Mouse (Mus musculus) kidney, embryonic 16.5 days (tissue): ENCODE measurements around the gene Gm49405. TPM values are rescaled to one million over a fixed set of nuclear protein-coding genes. Genes with fewer than 3 reads are reported as not detected.
"Not testable (repeated sequence)": the region's sequence is repeated elsewhere in the genome, so short reads cannot be mapped to it uniquely, and the experiment has no call there.

Source experiments
- ATAC-seq: fragments of 200-750 bp; cut with Nextera tagmentation; 2 replicates; pipeline ENCODE4 v1.8.0; 2017; ENCODE audit warnings: moderate TSS enrichment; ENCODE audit not compliant: low FRiP score, low TSS enrichment
- H3K27ac ChIP-seq: fragments of 300-500 bp; sonication (generic); 2 replicates; pipeline ENCODE4 v1.5.1; 2014; ENCODE audit warnings: low read length
- H3K27me3 ChIP-seq: fragments of 300-500 bp; sonication (generic); 2 replicates; pipeline ENCODE4 v1.6.1; 2014; ENCODE audit warnings: low read length, control low read depth, mixed read lengths; ENCODE audit not compliant: insufficient read depth
- H3K36me3 ChIP-seq: fragments of 300-500 bp; sonication (generic); 2 replicates; pipeline ENCODE4 v1.6.1; 2014; ENCODE audit warnings: low read length, control low read depth, mixed read lengths; ENCODE audit not compliant: insufficient read depth
- H3K4me1 ChIP-seq: fragments of 300-500 bp; sonication (generic); 2 replicates; pipeline ENCODE4 v1.6.1; 2014; ENCODE audit warnings: low read length, control low read depth, mixed read lengths; ENCODE audit not compliant: insufficient read depth
- H3K4me2 ChIP-seq: fragments of 300-500 bp; sonication (generic); replicated peaks from 2 replicates; pipeline ENCODE4 v1.6.1; 2014; ENCODE audit warnings: low read depth, low read length
- H3K4me3 ChIP-seq: fragments of 300-500 bp; sonication (generic); 2 replicates; pipeline ENCODE4 v1.5.1; 2014; ENCODE audit warnings: mild to moderate bottlenecking, low read length
- H3K9ac ChIP-seq: fragments of 300-500 bp; sonication (generic); replicated peaks from 2 replicates; pipeline ENCODE4 v1.6.1; 2014; ENCODE audit warnings: low read length
- H3K9me3 ChIP-seq: fragments of 300-500 bp; sonication (generic); 2 replicates; pipeline ENCODE4 v1.6.1; 2016; ENCODE audit warnings: low read length, control low read depth
- WGBS: fragments of 180-500 bp; shearing (Covaris S2); extraction: QIAGEN DNeasy Blood & Tissue Kit; methylation state at CpG from one replicate; pipeline ENCODE4 v1.1.7; 2014; 5-methylcytosine and 5-hydroxymethylcytosine counted together
- polyA plus RNA-seq: library from polyadenylated mRNA; unstranded; fragments of >200 nt; fragmentation: Nextera tagmentation; extraction: Ambion mirVana; gene quantifications from 2 replicates; pipeline ENCODE4 v1.2.1, GENCODE M21; 2015

Gm49405 gene
- polyA plus RNA-seq, result 3.9 and 5.2 TPM in 2 replicates

DNA sequence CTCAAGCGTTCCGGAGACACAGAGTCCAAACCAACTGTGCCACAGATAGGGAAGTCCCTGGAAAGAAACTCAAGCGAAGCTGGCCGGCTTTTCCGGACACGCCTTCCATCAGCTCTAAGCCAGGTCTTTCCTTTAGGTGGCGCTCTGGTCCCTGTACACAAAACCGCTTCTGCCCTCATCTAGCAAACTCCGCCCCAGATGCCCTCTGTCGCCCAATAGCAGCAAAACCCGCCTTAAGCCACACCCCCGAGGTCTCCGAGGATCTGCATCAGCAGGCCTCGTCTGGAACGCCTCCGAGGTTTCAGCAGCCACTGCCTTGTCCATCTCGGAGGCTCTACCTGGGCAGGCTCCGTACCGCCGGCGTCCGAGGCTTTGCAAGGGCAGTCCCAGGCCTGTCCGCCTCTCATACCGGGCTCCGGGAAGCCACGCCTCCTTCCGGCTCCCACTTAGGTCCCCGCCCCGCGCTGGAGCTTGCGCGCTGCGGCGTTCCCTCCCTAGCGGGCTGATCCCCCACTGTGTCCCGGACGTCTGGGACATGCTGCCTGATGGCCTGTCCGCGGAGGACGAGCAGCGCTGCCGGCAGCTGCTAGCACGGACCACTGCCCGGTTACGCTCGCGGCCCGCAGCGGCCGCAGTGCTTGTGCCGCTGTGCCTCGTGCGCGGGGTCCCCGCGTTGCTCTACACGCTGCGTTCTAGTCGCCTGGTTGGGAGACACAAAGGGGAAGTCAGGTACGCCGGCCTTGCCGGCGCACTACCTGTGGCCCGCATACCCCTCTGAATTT is at the start of gene Gm49405, which contains the start of gene Nudt8:
Gm49405 (plus strand) TSS at position 508 of the 782 bp plus-strand sequence.
Nudt8 (plus strand) TSS at position 462 of the 782 bp plus-strand sequence.
- no peaks in the 10 kb centered on the region for H3K27me3 ChIP-seq
- no peaks in the 10 kb centered on the region for H3K9me3 ChIP-seq
- ATAC-seq, result peak; percentile 94
- peak within 1 kb of the TSS; percentile 83 for H3K9ac ChIP-seq
- WGBS, result 0% methylated on average over 64 of the region's 64 CpGs
- peak within 1 kb of the TSS; percentile 99 for H3K27ac ChIP-seq
- H3K4me1 ChIP-seq, result peaks cover 40% of the 10 kb centered on the region
- peak within 1 kb of the TSS; percentile 82 for H3K4me2 ChIP-seq
- peak within 1 kb of the TSS; percentile 64 for H3K4me3 ChIP-seq
- H3K36me3 ChIP-seq, result no peaks in the 10 kb centered on the region

DNA sequence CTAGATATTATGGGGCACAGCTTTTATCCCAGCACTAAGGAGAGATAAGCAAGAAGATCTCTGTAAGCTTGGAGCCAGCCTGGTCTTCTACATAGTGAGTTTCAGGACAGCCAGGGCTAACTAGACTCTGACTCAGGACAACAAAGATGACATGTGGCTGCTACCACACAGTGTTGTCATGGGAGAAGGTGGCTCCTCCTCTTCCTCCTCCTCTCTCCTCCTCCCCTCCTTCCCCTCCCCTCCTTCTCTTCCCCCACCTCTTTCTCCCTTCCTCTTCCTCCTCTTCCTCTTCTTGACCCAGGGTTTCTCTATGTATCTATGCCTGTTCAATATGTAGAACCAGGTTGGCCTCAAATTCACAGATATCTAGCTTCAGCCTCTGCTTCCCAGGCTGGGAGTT is 49.0 kb upstream of the Gm49405 start:
- H3K4me2 ChIP-seq, result no peak overlapping the region
- peaks cover 8% of the 10 kb centered on the region; the same call in 1 of the 2 replicates for H3K4me1 ChIP-seq
- H3K9me3 ChIP-seq, result no peaks in the 10 kb centered on the region
- H3K27ac ChIP-seq, result no peak overlapping the region
- ATAC-seq, result no peak
- no peaks in the 10 kb centered on the region for H3K27me3 ChIP-seq
- H3K4me3 ChIP-seq, result no peak overlapping the region
- no peak overlapping the region for H3K9ac ChIP-seq
- H3K36me3 ChIP-seq, result no peaks in the 10 kb centered on the region

DNA sequence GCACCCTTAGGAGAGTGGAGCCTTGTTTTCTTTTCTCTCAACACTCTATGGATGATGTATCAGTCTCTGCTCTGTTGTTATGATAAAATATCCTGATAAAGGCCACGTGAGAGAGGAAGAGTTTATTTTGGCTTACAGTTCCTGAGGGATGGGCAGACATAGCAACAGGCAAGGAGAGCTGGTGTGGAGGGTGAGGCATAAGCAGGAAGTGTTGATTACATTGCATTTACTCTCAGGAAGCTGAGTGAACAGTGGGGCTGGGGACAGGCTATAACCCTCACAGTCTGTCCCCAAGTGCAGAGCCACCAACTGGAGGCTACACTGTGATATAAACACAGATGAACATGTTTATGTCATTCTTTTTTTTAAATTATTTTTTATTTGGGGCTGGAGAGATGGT is 48.3 kb upstream of the Gm49405 start:
- 66% methylated on average over 1 of the region's 1 CpGs for WGBS
- no peak overlapping the region for H3K4me3 ChIP-seq

DNA sequence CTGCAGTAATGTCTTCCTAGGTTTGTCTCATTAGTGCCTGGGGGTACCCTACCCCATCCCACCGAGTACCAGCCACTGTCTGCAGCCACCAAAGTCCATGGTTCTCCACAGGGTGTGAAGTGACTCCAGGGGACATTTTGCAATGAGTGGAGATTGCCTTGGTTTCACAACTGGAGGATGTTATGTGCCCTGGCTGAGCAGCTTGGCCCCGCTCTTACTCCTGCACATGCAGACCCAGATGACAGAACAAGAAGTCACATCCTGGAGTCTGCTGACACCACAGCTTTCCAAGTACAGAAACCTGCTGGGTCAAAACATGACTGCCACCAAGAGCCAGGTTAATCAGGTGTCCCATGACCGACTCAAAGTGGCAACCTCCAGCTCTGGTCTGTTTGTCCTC is 45.4 kb upstream of the Gm49405 start:
- Histone ChIP-seq H3K4me2 (no peak overlapping the region), H3K27ac (no peak overlapping the region), H3K4me3 (no peak overlapping the region), H3K9me3 (no peaks in the 10 kb centered on the region), H3K4me1 (peaks cover 10% of the 10 kb centered on the region; the same call in 1 of the 2 replicates), H3K27me3 (no peaks in the 10 kb centered on the region), H3K9ac (no peak overlapping the region), H3K36me3 (no peaks in the 10 kb centered on the region)
- no peak for ATAC-seq
- WGBS, result 59% methylated on average over 3 of the region's 3 CpGs

More for the DNA sequence above, 48.3 kb upstream of the Gm49405 start:
- H3K9me3 ChIP-seq, result no peaks in the 10 kb centered on the region
- no peak overlapping the region for H3K4me2 ChIP-seq
- no peaks in the 10 kb centered on the region for H3K36me3 ChIP-seq
- ATAC-seq, result no peak
- H3K27me3 ChIP-seq, result no peaks in the 10 kb centered on the region
- H3K4me1 ChIP-seq, result peaks cover 10% of the 10 kb centered on the region; the same call in 1 of the 2 replicates
- no peak overlapping the region for H3K9ac ChIP-seq
- no peak overlapping the region for H3K27ac ChIP-seq

DNA sequence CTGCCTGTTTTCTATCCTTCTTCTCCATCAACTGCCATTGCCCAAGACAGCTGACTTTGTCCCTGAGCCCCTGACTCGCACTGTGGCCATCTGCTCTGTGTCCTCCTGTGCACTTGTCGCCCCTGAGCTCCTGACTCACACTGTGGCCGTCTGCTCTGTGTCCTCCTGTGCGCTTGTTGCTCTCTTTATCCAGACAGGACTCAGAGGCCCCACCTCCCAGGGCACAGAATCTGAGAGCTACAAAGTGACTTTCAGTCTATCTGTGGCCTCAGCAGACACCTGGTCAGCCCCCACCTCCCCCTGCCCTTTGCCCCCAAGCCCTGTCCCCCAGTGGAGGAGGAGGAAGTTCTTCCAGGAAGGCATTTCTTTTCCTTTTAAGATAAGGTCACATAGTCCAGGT is 44.6 kb upstream of the Gm49405 start:
- 53% methylated on average over 4 of the region's 4 CpGs for WGBS
- Histone ChIP-seq H3K9me3 (0 out of 2 replicates have a peak, but pooled peaks cover 3% of the 10 kb centered on the region), H3K9ac (no peak overlapping the region), H3K27ac (no peak overlapping the region), H3K4me3 (no peak overlapping the region), H3K4me2 (no peak overlapping the region), H3K4me1 (peaks cover 10% of the 10 kb centered on the region; the same call in 1 of the 2 replicates), H3K36me3 (no peaks in the 10 kb centered on the region), H3K27me3 (no peaks in the 10 kb centered on the region)
- 0 out of 2 replicates have a peak, but pooled peaks have one; percentile 35 for ATAC-seq

DNA sequence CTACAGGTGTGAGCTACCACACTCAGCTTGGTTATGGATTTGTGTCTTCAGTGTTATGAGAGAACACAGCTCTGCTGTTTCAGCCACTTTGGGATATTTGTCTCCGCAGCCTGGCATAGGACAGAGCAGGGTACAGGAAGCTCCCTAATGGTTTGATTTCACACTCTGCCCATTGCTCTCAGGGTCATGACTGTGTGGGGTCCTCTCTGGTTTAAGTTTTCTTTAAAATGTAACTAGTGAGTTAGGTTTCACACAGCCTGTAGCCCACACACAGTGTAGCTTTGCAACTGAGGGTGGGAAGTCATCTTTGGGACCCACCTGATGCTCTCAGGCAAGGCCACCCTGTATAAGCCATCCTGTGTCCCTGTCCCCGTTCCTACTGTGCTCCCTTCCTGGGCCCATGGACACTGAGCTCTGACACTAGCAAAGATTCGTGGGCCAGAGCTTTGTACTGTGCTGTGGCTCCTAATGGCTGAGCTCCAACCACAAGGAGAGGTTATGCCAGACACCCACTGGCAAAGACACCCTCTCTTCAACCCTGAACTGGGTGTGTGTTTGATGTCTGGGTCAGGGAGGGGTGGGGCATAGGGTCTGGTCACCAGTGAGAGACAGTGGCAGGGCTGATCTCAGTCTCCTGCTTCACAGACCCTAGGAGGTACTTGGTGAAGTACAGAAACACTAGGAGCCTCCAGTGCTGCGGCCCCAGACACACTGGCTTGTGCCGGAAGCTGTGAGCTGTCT is 43.0 kb upstream of the Gm49405 start:
- not testable (repeated sequence) for H3K9ac ChIP-seq, H3K4me2 ChIP-seq, H3K36me3 ChIP-seq, H3K4me1 ChIP-seq, H3K27ac ChIP-seq, H3K9me3 ChIP-seq, H3K4me3 ChIP-seq, H3K27me3 ChIP-seq
- peak; percentile 78 for ATAC-seq
- 70% methylated on average over 5 of the region's 5 CpGs for WGBS

DNA sequence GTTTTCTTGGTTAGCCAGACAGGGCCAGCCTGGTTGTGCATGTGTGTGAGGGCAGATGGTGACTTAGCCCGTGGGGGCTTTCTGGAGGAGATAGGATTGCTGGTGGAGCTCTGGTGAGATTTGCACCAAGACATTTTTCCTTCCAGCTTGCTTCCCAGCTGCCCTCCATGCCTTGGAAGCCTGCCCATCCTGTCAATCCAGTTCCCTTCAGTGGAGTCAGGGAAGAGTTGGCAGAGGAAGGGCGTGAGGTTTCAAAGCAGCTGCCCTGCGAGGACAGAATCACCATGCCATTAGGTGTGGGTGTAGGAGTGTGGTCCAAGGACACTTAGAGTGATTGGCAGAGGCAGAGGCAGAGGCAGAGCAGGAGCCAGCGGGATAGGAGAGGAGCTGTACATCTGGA is 42.0 kb upstream of the Gm49405 start, which contains the start of gene Aldh3b3:
Aldh3b3 (plus strand) TSS at position 176 of the 400 bp plus-strand sequence.
- no peaks in the 10 kb centered on the region for H3K27me3 ChIP-seq
- H3K4me1 ChIP-seq, result peaks cover 10% of the 10 kb centered on the region; the same call in 1 of the 2 replicates
- no peak within 1 kb of the TSS for H3K4me2 ChIP-seq
- H3K4me3 ChIP-seq, result no peak within 1 kb of the TSS
- H3K9me3 ChIP-seq, result 0 out of 2 replicates have a peak, but pooled peaks cover 3% of the 10 kb centered on the region
- H3K36me3 ChIP-seq, result no peaks in the 10 kb centered on the region
- ATAC-seq, result no peak
- no peak within 1 kb of the TSS for H3K27ac ChIP-seq
- WGBS, result 77% methylated on average over 4 of the region's 4 CpGs
- no peak within 1 kb of the TSS for H3K9ac ChIP-seq

DNA sequence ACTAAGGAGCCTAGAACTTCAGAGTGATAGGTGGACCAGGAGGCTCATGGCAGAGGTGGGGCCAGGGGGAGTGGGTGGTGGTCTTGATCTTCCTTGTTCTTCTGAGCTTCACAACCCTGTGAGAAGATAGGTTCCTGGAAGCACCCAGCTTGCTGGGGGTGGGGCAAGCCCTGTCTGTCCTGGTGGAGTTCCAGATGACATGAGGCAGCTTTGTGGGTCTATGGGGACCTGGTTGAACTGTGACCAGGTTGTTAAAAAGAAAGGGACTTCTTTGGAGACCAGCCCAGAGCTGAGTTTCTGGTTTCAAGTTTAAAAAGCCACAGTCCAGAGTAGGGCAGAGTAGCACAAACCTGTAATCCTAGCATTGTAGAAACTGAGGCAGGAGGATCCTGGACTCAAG is 41.4 kb upstream of the Gm49405 start:
- ATAC-seq, result no peak
- Histone ChIP-seq H3K4me3 (no peak overlapping the region), H3K27ac (no peak overlapping the region), H3K27me3 (no peaks in the 10 kb centered on the region), H3K9me3 (0 out of 2 replicates have a peak, but pooled peaks cover 3% of the 10 kb centered on the region), H3K36me3 (no peaks in the 10 kb centered on the region), H3K4me2 (no peak overlapping the region), H3K9ac (no peak overlapping the region), H3K4me1 (peaks cover 10% of the 10 kb centered on the region; the same call in 1 of the 2 replicates)

DNA sequence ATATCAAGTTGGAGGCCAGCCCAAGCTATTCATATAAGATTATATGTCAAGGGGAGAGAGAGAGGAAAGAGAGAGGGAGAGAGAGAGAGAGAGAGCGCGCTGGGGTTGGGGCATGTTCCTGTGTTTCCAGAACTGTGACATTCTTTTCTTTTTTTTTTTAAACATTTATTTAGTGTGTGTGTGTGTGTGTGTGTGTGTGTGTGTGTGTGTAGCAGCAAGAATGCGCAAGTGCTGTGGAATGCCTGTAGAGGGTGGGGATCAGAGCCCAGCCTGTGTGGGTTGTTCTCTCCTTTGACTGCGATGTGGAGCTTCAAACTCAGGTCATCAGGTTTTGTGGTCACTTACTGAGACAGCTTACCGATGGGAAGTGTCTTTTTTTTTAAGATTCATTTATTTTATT is 40.2 kb upstream of the Gm49405 start:
- Histone ChIP-seq H3K27me3 (no peaks in the 10 kb centered on the region), H3K9ac (no peak overlapping the region), H3K4me1 (0 out of 2 replicates have a peak, but pooled peaks cover 3% of the 10 kb centered on the region), H3K4me3 (no peak overlapping the region), H3K4me2 (no peak overlapping the region), H3K27ac (no peak overlapping the region), H3K36me3 (no peaks in the 10 kb centered on the region), H3K9me3 (0 out of 2 replicates have a peak, but pooled peaks cover 3% of the 10 kb centered on the region)
- ATAC-seq, result no peak
- WGBS, result 83% methylated on average over 5 of the region's 5 CpGs
